Mouse (Mus musculus) midbrain, embryonic 11.5 days (tissue): Measurements from ENCODE around the gene Nxf1. TPM values are rescaled to one million over a fixed set of nuclear protein-coding genes. Genes with fewer than 3 reads are reported as not detected.

Source experiments
- ATAC-seq: fragments of 200-750 bp; cut with Nextera tagmentation; 2 replicates; pipeline ENCODE4 v1.8.0; 2017; ENCODE audit warnings: moderate TSS enrichment, moderate library complexity; ENCODE audit not compliant: low FRiP score
- DNase-seq: peaks from one replicate; pipeline ENCODE4 v3.0.0; 2015; ENCODE audit warnings: low spot score; ENCODE audit errors: missing footprints
- H3K27ac ChIP-seq: fragments of 300-500 bp; sonication (generic); 2 replicates; pipeline ENCODE4 v1.5.1; 2014; ENCODE audit warnings: low read depth, low read length
- H3K27me3 ChIP-seq: fragments of 300-500 bp; sonication (generic); 2 replicates; pipeline ENCODE4 v1.6.1; 2014; ENCODE audit warnings: mild to moderate bottlenecking, low read length, moderate library complexity, mixed read lengths; ENCODE audit not compliant: control insufficient read depth, insufficient read depth
- H3K36me3 ChIP-seq: fragments of 300-500 bp; sonication (generic); 2 replicates; pipeline ENCODE4 v1.6.1; 2014; ENCODE audit warnings: mild to moderate bottlenecking, low read length, moderate library complexity, mixed read lengths; ENCODE audit not compliant: control insufficient read depth, insufficient read depth
- H3K4me1 ChIP-seq: fragments of 300-500 bp; sonication (generic); 2 replicates; pipeline ENCODE4 v1.6.1; 2014; ENCODE audit warnings: low read length; ENCODE audit not compliant: control insufficient read depth, insufficient read depth
- H3K4me2 ChIP-seq: fragments of 300-500 bp; sonication (generic); 2 replicates; pipeline ENCODE4 v1.6.1; 2014; ENCODE audit warnings: mild to moderate bottlenecking, moderate library complexity
- H3K4me3 ChIP-seq: fragments of 300-500 bp; sonication (generic); 2 replicates; pipeline ENCODE4 v1.5.1; 2014; ENCODE audit warnings: low read depth, low read length
- H3K9ac ChIP-seq: fragments of 300-500 bp; sonication (generic); 2 replicates; pipeline ENCODE4 v1.6.1; 2014; ENCODE audit warnings: low read length
- H3K9me3 ChIP-seq: fragments of 300-500 bp; sonication (generic); 2 replicates; pipeline ENCODE4 v1.6.1; 2016; ENCODE audit warnings: low read length; ENCODE audit not compliant: control insufficient read depth
- WGBS: fragments of 180-500 bp; shearing (Covaris S2); extraction: QIAGEN DNeasy Blood & Tissue Kit; methylation state at CpG from one replicate; pipeline ENCODE4 v1.1.7; 2014; 5-methylcytosine and 5-hydroxymethylcytosine counted together
- polyA plus RNA-seq: library from polyadenylated mRNA; unstranded; fragments of >200 nt; fragmentation: Nextera tagmentation; extraction: Ambion mirVana; gene quantifications from 2 replicates; pipeline ENCODE4 v1.2.1, GENCODE M21; 2014

Gene Nxf1
- polyA plus RNA-seq, 1 experiment from 2014 or later, result 209 TPM

DNA sequence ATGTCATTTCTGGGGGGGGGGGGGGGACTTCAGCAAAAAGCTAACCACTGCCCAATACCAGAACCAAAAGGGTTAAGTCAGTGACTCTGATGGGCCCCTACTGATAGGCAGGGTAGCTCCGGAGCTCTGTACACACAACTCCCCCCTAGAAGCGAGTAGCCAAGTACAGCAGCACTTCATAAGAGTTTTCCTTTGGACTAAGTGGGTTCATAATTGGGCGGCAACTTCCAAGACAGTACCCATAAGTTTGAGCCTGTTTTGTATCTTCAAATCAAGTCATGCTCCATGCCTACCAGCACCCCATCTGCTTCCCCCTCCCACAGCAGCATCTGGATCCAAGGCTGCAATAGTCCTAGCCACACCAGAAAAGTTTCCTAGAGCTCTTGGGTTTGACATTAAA, 1.2 kb upstream of the Nxf1 start:
- no peak overlapping the region for H3K4me3 ChIP-seq
- DNase-seq (no peak), ATAC-seq (no peak)
- H3K36me3 ChIP-seq, result peaks cover 22% of the 10 kb centered on the region
- H3K27ac ChIP-seq, result no peak overlapping the region
- H3K27me3 ChIP-seq, result no peaks in the 10 kb centered on the region
- H3K4me1 ChIP-seq, result peaks cover 10% of the 10 kb centered on the region
- H3K9me3 ChIP-seq, result no peaks in the 10 kb centered on the region
- no peak overlapping the region for H3K4me2 ChIP-seq
- 82% methylated on average over 3 of the region's 3 CpGs for WGBS
- H3K9ac ChIP-seq, result no peak overlapping the region

DNA sequence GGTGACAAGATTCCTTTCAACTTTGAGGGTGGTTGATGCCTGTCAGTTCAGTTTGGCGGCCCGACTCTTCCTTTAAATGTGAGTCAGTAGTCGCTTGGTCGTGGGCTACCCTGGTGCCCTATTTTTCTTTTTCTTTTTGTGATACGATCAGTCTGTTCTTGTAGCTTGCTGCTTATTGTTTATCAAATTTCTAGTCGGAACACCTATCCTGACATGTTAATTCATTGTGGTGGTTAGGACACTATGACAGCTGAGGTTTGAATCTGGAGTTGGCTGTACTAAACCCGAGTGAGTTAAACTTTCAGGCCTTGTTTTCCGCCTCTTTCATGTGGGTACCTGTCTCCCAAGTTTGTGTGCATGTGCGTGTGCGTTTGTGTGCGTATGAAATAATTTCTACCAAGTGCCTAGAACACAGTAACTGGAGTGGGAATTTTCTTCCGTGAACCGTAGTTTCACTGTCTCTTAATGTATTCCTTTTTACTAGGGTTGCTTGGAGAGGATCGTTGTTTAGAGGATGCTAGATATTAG, 662 bp downstream of the Nxf1 start:
- WGBS, result 9% methylated on average over 14 of the region's 14 CpGs
- H3K4me2 ChIP-seq, result peak overlapping the region; percentile 85
- no peak for DNase-seq
- H3K9ac ChIP-seq, result peak overlapping the region; percentile 90
- H3K27ac ChIP-seq, result peak overlapping the region; percentile 75
- H3K36me3 ChIP-seq, result peaks cover 14% of the 10 kb centered on the region
- peaks cover 10% of the 10 kb centered on the region for H3K4me1 ChIP-seq
- no peaks in the 10 kb centered on the region for H3K27me3 ChIP-seq
- no peak for ATAC-seq
- no peaks in the 10 kb centered on the region for H3K9me3 ChIP-seq
- H3K4me3 ChIP-seq, result peak overlapping the region; percentile 93

DNA sequence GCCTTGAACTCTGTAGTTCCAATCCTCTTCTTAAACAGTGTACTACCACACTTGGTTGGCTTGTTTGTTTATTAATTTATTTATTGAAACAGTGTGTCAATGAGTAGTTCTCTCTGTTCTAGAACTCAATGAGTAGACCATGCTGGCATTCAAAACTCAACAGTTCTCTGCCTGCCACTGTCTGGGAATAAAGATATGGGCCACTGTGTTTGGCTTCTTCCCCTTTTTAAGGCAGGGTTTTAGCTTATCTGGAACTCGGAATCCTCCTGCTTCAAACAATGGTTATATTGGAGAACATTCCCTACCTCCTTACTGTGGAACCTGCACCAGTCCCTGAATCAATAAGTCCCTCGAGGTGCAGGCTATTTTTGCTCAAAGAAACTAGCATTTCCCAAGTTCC, 2.0 kb downstream of the Nxf1 start:
- DNase-seq (no peak), ATAC-seq (no peak)
- H3K27ac ChIP-seq, result no peak overlapping the region
- peaks cover 10% of the 10 kb centered on the region for H3K4me1 ChIP-seq
- 89% methylated on average over 2 of the region's 2 CpGs for WGBS
- no peak overlapping the region for H3K4me2 ChIP-seq
- H3K9ac ChIP-seq, result no peak overlapping the region
- H3K4me3 ChIP-seq, result no peak overlapping the region
- no peaks in the 10 kb centered on the region for H3K27me3 ChIP-seq
- no peaks in the 10 kb centered on the region for H3K9me3 ChIP-seq
- peaks cover 19% of the 10 kb centered on the region for H3K36me3 ChIP-seq

DNA sequence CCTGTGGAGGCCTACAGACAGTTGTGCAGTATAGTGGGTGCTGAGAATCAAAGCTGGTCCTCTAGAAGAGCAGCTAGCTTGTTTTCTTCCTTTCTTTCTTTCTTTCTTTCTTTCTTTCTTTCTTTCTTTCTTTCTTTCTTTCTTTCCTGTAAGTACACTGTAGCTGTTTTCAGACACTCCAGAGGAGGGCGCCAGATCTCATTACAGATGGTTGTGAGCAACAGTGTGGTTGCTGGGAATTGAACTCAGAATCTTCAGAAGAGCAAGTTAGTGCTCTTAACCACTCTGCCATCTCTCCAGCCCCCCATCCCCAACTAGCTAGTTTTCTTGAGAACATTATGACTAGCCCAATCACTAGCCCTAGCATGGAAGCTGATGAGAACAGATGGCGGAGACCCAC, 3.9 kb downstream of the Nxf1 start:
- Histone ChIP-seq H3K4me3 (no peak overlapping the region), H3K4me2 (no peak overlapping the region), H3K4me1 (peaks cover 10% of the 10 kb centered on the region), H3K27ac (no peak overlapping the region), H3K9ac (no peak overlapping the region), H3K9me3 (no peaks in the 10 kb centered on the region), H3K27me3 (no peaks in the 10 kb centered on the region), H3K36me3 (peaks cover 30% of the 10 kb centered on the region)
- 92% methylated on average over 2 of the region's 2 CpGs for WGBS
- DNase-seq (no peak), ATAC-seq (no peak)

DNA sequence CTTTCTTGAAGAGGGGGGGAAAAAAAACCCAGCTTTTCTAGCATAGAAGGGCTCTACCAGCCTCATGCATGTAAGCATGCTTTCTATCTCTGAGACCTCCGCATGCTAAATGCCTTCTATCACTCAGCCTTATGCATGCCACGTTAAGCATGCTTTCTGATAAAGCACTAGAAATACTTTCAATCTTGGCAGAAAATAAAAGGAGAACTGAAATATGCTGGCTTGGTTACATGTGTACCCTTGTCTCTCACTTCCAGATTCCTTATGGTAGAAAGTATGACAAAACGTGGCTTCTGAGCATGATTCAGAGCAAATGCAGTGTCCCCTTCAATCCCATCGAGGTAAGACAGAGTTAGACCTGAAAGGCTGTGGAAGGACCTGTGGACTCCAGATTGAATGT, 6.4 kb downstream of the Nxf1 start:
- ATAC-seq, result no peak
- peaks cover 2% of the 10 kb centered on the region for H3K4me1 ChIP-seq
- H3K4me3 ChIP-seq, result no peak overlapping the region
- no peaks in the 10 kb centered on the region for H3K27me3 ChIP-seq
- H3K4me2 ChIP-seq, result no peak overlapping the region
- peaks cover 54% of the 10 kb centered on the region for H3K36me3 ChIP-seq
- no peak for DNase-seq
- H3K9ac ChIP-seq, result no peak overlapping the region
- H3K27ac ChIP-seq, result no peak overlapping the region
- H3K9me3 ChIP-seq, result no peaks in the 10 kb centered on the region
- 96% methylated on average over 4 of the region's 4 CpGs for WGBS

DNA sequence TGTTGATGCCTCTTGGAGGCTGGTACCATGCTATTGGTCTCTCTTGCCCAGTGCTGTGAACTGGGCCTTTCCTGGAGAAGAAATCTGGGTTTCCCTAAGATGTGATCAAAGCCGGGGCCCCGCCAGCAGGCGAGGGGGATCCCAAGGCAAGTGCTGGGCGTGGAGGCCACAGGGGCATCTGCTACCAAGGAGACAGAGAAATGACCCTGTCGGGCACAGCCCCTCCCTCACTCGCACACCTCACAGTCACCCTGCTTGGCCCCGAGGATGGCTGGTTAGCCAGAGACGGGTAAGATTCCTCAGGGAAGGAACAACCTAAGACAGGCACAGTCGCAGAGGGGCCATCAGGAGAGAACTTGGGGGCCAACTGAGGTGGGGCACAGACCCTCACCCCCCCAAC, 8.7 kb downstream of the Nxf1 start:
- H3K9me3 ChIP-seq, result no peaks in the 10 kb centered on the region
- no peak overlapping the region for H3K4me3 ChIP-seq
- WGBS, result 96% methylated on average over 9 of the region's 9 CpGs
- H3K36me3 ChIP-seq, result peaks cover 66% of the 10 kb centered on the region
- H3K4me1 ChIP-seq, result peaks cover 4% of the 10 kb centered on the region
- no peak for DNase-seq
- ATAC-seq, result no peak
- H3K27me3 ChIP-seq, result no peaks in the 10 kb centered on the region
- no peak overlapping the region for H3K4me2 ChIP-seq
- no peak overlapping the region for H3K9ac ChIP-seq
- no peak overlapping the region for H3K27ac ChIP-seq

DNA sequence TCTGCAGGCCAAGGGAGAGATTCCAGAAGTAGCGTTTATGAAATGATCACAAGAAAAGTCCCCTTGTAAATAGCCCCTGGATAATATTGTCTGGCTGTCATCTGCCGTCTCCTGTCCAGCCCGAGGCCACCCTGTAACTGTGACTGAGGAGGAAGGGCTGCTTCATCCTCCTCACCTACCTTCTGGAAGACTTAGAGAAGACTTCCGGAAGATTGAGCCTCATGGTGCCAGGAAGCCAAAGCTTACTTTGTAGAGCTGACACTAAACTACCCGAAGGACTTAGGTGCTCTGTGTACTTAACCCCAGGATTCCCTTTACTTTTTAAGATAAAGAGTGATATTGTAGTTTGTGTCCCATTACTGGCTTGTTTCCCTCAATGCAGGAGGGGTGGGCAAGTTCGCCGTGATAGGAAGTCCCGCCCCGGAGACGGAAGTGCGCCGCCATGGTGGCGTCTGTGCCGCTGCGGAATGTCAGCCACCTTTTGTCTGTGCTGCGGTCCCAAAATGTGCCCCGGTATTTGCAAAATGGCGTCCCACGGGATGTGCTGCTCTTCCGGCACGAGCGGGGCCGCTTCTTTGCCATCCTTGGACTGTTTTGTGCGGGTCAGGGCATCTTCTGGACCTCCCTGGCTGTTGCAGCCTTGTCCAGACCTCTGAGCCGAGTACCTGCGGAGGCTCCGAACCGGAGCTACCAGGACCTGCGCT, 13.8 kb downstream of the Nxf1 start, which contains the start of gene Tmem223:
Gene Tmem223, plus strand, starts transcription at position 430 of the 704 bp plus-strand sequence.
- peak within 1 kb of the TSS; percentile 83 for H3K4me2 ChIP-seq
- H3K9me3 ChIP-seq, result no peaks in the 10 kb centered on the region
- no peaks in the 10 kb centered on the region for H3K27me3 ChIP-seq
- peak within 1 kb of the TSS; percentile 89 for H3K4me3 ChIP-seq
- peak; percentile 97 for DNase-seq
- peak; percentile 53 for ATAC-seq
- H3K27ac ChIP-seq, result peak within 1 kb of the TSS; percentile 77
- peaks cover 39% of the 10 kb centered on the region for H3K36me3 ChIP-seq
- peak within 1 kb of the TSS; percentile 98 for H3K9ac ChIP-seq
- H3K4me1 ChIP-seq, result peaks cover 29% of the 10 kb centered on the region
- 23% methylated on average over 29 of the region's 29 CpGs for WGBS

DNA sequence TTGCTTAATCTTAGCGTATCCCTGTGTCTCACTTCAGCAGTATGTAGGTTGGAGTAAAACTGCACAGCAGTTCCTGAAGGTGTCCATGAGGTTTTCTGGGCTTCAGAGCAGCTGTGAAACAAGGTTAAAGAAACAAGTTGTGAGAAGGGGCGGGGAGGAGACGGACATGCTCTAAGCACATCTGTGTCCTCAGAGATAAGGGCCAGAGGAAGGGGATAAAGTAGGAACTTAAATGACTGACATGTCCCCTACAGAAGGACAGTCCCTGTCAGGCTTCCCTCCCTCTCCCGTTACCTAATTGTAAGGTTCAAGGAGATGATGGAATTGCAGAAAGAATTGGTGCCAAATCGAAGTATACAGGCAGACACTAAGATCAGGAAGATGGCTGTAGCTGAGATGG, 16.1 kb downstream of the Nxf1 start:
- Histone ChIP-seq H3K4me2 (peak overlapping the region; percentile 98; the same call in 1 of the 2 replicates), H3K36me3 (peaks cover 18% of the 10 kb centered on the region), H3K9ac (peak overlapping the region; percentile 92; the same call in 1 of the 2 replicates), H3K27ac (no peak overlapping the region), H3K9me3 (no peaks in the 10 kb centered on the region), H3K4me1 (peaks cover 29% of the 10 kb centered on the region), H3K4me3 (peak overlapping the region; percentile 74; the same call in 1 of the 2 replicates), H3K27me3 (no peaks in the 10 kb centered on the region)
- ATAC-seq (no peak), DNase-seq (no peak)
- 88% methylated on average over 5 of the region's 5 CpGs for WGBS

DNA sequence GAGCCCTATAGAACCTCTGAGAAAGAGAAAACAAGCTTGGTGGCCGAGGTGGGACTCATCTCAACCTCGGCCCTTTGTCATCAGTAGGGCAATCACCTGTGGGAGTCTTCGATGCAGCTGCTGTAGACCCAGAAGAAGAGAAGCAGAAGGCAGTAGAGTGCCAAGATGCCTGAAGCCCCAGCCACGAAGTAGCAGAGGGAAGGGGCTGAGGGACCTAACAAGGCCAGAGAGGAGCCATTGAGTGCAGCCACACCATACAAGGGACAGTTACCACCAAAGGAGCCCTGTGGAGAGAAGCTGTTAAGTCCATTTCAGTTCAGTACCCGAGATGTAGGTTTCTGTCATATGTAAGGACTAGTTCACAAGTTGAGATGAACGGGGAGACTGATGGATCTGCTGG, 16.5 kb downstream of the Nxf1 start:
- 62% methylated on average over 6 of the region's 6 CpGs for WGBS
- Histone ChIP-seq H3K27me3 (no peaks in the 10 kb centered on the region), H3K4me2 (peak overlapping the region; percentile 98), H3K27ac (0 out of 2 replicates have a peak overlapping the region, but pooled peaks have one; percentile 2), H3K4me1 (peaks cover 29% of the 10 kb centered on the region), H3K9ac (peak overlapping the region; percentile 92; the same call in 1 of the 2 replicates), H3K36me3 (peaks cover 15% of the 10 kb centered on the region), H3K9me3 (no peaks in the 10 kb centered on the region), H3K4me3 (peak overlapping the region; percentile 74)
- ATAC-seq (no peak), DNase-seq (no peak)
